Mouse (Mus musculus) liver, embryonic 13.5 days (tissue): Measurements from ENCODE around the gene Wdr91. TPM values are rescaled to one million over a fixed set of nuclear protein-coding genes. Genes with fewer than 3 reads are reported as not detected.

Experiments used
- ATAC-seq: fragments of 200-750 bp; cut with Nextera tagmentation; 2 replicates; pipeline ENCODE4 v1.8.0; 2017; ENCODE audit warnings: low read depth, mild to moderate bottlenecking, moderate number of reproducible peaks, moderate library complexity
- DNase-seq: peaks from one replicate; pipeline ENCODE4 v3.0.0; 2022
- H3K27ac ChIP-seq: fragments of 300-500 bp; sonication (generic); 2 replicates; pipeline ENCODE4 v1.5.1; 2015; ENCODE audit warnings: moderate library complexity, mild to moderate bottlenecking, inconsistent platforms
- H3K27me3 ChIP-seq: fragments of 300-500 bp; sonication (generic); 2 replicates; pipeline ENCODE4 v1.6.1; 2015; ENCODE audit warnings: mild to moderate bottlenecking, inconsistent platforms
- H3K36me3 ChIP-seq: fragments of 300-500 bp; sonication (generic); 2 replicates; pipeline ENCODE4 v1.6.1; 2015; ENCODE audit warnings: mild to moderate bottlenecking, inconsistent platforms
- H3K4me1 ChIP-seq: fragments of 300-500 bp; sonication (generic); replicated peaks from 2 replicates; pipeline ENCODE4 v1.6.1; 2015; ENCODE audit warnings: inconsistent platforms
- H3K4me2 ChIP-seq: fragments of 300-500 bp; sonication (generic); 2 replicates; pipeline ENCODE4 v1.6.1; 2015; ENCODE audit warnings: inconsistent platforms, mild to moderate bottlenecking, moderate library complexity
- H3K4me3 ChIP-seq: fragments of 300-500 bp; sonication (generic); replicated peaks from 2 replicates; pipeline ENCODE4 v1.5.1; 2015; ENCODE audit warnings: mild to moderate bottlenecking, inconsistent platforms
- H3K9ac ChIP-seq: fragments of 300-500 bp; sonication (generic); 2 replicates; pipeline ENCODE4 v1.6.1; 2015; ENCODE audit warnings: mild to moderate bottlenecking, inconsistent platforms
- H3K9me3 ChIP-seq: fragments of 300-500 bp; sonication (generic); replicated peaks from 2 replicates; pipeline ENCODE4 v1.6.1; 2016; ENCODE audit warnings: inconsistent platforms
- whole genome bisulfite sequencing: fragments of 180-500 bp; shearing (Covaris S2); methylation state at CpG from one replicate; pipeline ENCODE4 v1.1.7; 2015; ENCODE audit not compliant: insufficient replicate concordance; 5-methylcytosine and 5-hydroxymethylcytosine counted together
- polyA plus RNA-seq: library from polyadenylated mRNA; unstranded; fragments of >200 nt; fragmentation: Nextera tagmentation; extraction: Ambion mirVana; gene quantifications from 2 replicates; pipeline ENCODE4 v1.2.1, GENCODE M21; 2015

Wdr91 gene
- polyA plus RNA-seq = 12.3 and 13.8 TPM in 2 replicates

DNA sequence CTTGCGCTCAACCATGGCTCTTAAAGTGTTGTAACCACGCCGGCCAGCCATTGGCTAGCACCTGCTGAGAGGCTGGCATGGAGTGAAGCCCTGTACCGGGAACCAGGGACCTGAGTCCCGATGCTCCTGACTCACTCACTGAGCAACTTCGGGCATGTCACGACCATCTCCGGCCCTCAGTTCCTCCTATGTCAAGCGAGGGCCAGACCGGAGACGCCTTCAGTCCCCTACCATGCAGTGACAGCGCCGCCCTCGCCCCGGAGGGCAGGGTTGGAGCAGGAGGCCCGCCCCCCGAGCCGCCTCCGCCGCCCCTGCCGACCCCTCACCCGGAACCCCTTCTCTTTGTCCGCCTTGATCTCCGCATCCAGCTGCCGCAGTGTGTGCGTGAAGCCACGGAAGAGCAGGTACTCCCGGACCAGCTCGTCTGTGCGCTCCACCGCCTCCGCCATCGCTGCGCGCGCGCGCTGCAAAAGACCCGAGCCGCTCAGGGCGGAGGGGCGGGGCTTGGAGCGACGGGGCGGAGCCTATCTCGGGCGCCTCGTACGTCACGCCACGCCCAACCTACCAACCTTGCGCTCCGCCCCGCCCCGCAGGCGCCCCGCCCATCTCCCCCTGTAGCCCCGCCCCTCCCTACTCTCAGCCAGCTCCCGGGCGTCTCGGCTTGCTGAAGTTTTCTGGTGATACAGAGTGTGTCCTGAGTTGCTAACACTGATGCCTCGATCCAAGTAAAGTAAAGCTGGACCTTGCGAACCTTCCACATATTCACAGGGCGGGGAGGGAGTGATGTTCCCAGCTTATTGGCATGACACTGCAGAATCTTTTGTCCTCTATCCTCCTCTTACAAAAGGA, at the start of gene Wdr91:
Wdr91 (minus strand) TSS at position 506 of the 849 bp plus-strand sequence.
- DNase-seq = peak; percentile 89
- H3K4me2 ChIP-seq = peak within 1 kb of the TSS; percentile 83
- peak within 1 kb of the TSS; percentile 99 for H3K27ac ChIP-seq
- H3K4me3 ChIP-seq = peak within 1 kb of the TSS; percentile 76
- H3K27me3 ChIP-seq = no peaks in the 10 kb centered on the region
- peak; percentile 75 for ATAC-seq
- peaks cover 33% of the 10 kb centered on the region for H3K36me3 ChIP-seq
- WGBS = under 1% methylated on average over 63 of the region's 64 CpGs
- peak within 1 kb of the TSS; percentile 84 for H3K9ac ChIP-seq
- peaks cover 73% of the 10 kb centered on the region for H3K4me1 ChIP-seq
- H3K9me3 ChIP-seq = no peaks in the 10 kb centered on the region

DNA sequence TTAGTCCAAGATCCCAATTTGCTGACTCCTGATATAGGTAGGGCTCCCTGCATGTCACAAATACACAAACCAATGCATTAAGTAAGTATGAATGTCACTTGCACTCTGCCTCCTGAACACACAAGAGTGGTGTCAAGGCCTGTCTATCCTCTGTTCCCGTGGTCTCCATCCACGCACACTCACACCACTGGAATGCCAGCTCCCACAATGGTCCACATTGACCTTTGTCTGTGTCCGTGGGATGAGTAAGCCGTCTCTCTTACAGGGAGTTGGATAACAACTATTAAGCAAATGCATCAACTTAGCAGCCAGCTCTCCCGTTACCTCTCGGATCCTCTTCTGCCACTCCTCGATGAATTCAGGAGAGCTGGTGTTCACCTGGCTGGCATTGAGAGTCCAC, 48.5 kb upstream of the Wdr91 start:
- no peak overlapping the region for H3K9ac ChIP-seq
- H3K4me2 ChIP-seq = no peak overlapping the region
- peaks cover 11% of the 10 kb centered on the region for H3K4me1 ChIP-seq
- no peak overlapping the region for H3K4me3 ChIP-seq
- 79% methylated on average over 7 of the region's 7 CpGs for WGBS
- DNase-seq (no peak), ATAC-seq (no peak)
- H3K27ac ChIP-seq = no peak overlapping the region
- H3K36me3 ChIP-seq = no peaks in the 10 kb centered on the region
- H3K27me3 ChIP-seq = no peaks in the 10 kb centered on the region
- H3K9me3 ChIP-seq = no peaks in the 10 kb centered on the region

DNA sequence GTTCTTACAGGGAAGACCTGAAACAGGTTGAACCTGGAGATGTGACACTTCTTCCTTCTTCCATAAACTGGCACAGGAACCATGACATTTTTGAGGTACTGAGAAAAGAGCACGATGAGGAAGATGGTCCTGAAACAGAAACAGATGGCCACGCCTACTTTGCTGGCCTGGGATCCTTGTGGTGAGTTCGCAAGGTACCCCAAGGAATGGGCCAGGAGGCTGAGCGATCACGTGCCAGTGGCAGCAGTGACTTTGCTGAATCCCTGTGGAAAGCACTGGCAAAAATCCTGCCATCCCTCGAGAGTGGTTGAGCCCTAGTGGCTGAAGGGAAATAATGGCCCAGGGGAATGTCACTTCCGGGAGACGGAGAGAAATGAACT, 45.2 kb upstream of the Wdr91 start:
- no peaks in the 10 kb centered on the region for H3K36me3 ChIP-seq
- WGBS = 34% methylated on average over 8 of the region's 8 CpGs
- peaks cover 11% of the 10 kb centered on the region for H3K4me1 ChIP-seq
- H3K27me3 ChIP-seq = no peaks in the 10 kb centered on the region
- no peaks in the 10 kb centered on the region for H3K9me3 ChIP-seq
- H3K4me3 ChIP-seq = 0 out of 2 replicates have a peak overlapping the region, but pooled peaks have one; percentile 11
- no peak overlapping the region for H3K27ac ChIP-seq
- H3K9ac ChIP-seq = no peak overlapping the region
- H3K4me2 ChIP-seq = peak overlapping the region; percentile 58
- no peak for DNase-seq
- no peak for ATAC-seq

DNA sequence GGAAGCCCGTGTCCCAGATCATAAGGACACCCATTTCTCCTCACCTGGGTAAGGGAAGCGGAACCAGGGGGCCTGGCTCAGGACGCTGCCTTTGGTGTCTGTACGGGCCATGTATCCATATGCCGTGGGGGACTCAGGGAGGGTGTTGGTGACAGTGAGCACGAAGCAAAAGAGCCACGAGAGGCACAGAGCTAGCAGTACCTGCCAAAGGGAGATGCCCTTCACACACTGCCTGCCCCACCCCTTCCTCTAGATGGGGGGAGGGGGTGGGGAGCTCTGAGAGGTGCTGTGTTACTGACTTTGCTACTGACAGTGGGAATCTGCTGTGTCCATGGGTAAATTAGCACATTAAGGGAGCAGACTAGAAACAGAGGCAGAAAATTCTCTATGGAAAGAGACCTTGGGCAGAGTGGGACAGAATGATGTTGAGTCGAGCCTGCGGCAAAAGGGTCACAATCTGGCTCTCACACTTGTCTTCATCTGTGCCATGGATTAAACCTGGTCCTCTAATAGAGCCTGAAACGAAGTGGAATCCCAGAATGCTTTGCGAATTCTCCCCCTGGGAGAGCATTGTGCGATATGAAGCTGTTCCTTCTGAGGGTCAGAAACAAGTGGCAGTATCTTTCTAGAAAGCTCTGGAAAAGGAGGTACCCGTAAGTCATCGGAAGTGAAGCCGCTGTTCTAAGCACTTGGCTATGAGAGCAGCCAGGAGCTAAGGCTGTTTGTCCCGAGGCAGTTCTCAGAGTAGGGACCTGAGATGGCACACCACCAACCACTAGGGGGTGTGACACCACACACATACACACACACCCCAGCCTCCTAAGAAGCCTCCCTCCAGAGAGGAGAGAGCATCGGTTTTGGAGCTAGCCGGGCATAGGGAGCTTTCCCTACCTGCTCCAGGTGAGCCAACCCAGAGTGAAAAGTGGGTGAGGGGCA, 44.5 kb upstream of the Wdr91 start:
- H3K4me1 ChIP-seq = peaks cover 11% of the 10 kb centered on the region
- H3K27ac ChIP-seq = no peak overlapping the region
- no peaks in the 10 kb centered on the region for H3K36me3 ChIP-seq
- peak overlapping the region; percentile 11; the same call in 1 of the 2 replicates for H3K4me3 ChIP-seq
- H3K4me2 ChIP-seq = peak overlapping the region; percentile 58
- DNase-seq (peak; percentile 18), ATAC-seq (peak; percentile 77)
- 40% methylated on average over 18 of the region's 18 CpGs for WGBS
- H3K9me3 ChIP-seq = no peaks in the 10 kb centered on the region
- H3K27me3 ChIP-seq = 0 out of 2 replicates have a peak, but pooled peaks cover under 1% of the 10 kb centered on the region
- no peak overlapping the region for H3K9ac ChIP-seq

DNA sequence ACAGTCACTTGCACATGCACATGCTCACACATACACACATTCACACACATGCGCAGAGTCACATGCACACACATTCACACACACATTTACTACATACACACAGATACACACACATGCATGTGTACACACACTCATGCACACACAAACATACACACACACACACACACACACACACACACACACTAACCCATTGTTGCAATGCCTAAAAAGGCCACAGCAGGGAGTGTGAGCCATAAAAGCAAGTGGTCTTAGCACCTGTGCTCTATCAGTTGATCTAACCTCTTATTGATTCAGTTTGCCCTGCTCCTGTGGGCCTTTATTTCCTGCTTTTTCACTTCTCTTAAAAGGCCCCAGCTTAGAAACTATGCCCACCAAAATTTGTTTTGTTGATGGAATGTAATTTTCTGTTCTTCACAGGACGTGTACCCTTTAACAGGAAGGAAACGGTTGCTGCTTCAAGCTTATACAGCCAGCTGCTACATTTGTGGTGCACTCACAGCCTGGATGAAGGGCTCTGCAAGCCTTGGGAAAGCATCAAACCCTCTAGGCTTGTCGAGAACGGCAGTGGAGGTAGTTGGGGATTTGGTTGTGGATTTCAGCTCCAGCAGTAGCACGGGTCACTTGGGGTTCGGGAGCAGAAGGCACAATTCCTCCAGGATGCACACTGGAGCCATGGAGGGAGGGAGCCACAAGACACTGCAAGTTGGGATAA, 41.4 kb upstream of the Wdr91 start:
- ATAC-seq = no peak

DNA sequence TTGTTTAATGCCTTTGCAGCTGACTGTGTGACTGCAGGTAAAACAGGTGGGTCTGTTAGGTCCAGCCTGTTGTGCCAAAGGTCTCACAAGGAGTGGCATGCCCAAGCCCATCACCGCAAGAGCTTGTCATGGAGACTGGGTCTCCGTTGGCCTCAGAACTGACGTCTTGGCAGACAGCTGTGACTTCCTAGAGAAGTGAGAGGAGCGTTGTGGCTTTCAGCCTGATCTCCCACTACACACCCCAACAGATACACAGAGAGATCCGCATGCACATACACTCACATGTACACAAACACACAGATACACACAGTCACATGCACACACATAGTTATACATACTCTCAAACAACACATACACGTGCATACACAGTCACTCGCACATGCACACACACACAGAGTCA, 40.8 kb upstream of the Wdr91 start:
- Histone ChIP-seq H3K27ac (no peak overlapping the region), H3K9ac (no peak overlapping the region), H3K9me3 (no peaks in the 10 kb centered on the region), H3K4me3 (no peak overlapping the region), H3K27me3 (peaks cover 20% of the 10 kb centered on the region), H3K36me3 (no peaks in the 10 kb centered on the region), H3K4me2 (no peak overlapping the region), H3K4me1 (peaks cover 11% of the 10 kb centered on the region)
- DNase-seq (no peak), ATAC-seq (no peak)
- WGBS = 65% methylated on average over 7 of the region's 7 CpGs

More for the DNA sequence above, 41.4 kb upstream of the Wdr91 start:
- DNase-seq = no peak
- H3K4me2 ChIP-seq = no peak overlapping the region
- H3K9me3 ChIP-seq = no peaks in the 10 kb centered on the region
- 44% methylated on average over 7 of the region's 7 CpGs for WGBS
- H3K27me3 ChIP-seq = peaks cover 20% of the 10 kb centered on the region
- H3K27ac ChIP-seq = no peak overlapping the region
- H3K36me3 ChIP-seq = no peaks in the 10 kb centered on the region
- no peak overlapping the region for H3K9ac ChIP-seq
- H3K4me1 ChIP-seq = peaks cover 11% of the 10 kb centered on the region
- H3K4me3 ChIP-seq = no peak overlapping the region

DNA sequence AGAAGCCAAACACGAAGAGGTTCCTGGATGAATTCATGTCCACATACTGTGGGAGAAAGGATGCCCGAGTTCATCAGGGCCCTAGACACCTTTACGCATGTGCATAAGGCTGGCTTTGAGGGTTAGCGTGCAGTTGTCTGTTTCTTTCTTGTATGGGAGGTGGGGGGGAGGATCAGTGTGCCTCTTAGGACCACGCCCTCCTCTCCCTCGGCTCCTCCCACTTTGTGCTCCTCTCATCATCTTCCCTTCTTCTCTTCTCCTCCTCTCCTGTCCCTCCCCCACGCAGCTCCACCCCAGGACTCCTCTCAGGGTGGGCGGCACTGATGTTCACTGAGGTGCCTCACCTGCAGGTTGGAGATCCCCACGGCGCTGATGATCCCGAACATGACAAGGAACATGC, 37.8 kb upstream of the Wdr91 start:
- H3K27ac ChIP-seq = no peak overlapping the region
- H3K9ac ChIP-seq = no peak overlapping the region
- H3K4me2 ChIP-seq = peak overlapping the region; percentile 17; the same call in 1 of the 2 replicates
- H3K4me3 ChIP-seq = no peak overlapping the region
- peaks cover 20% of the 10 kb centered on the region for H3K27me3 ChIP-seq
- no peak for DNase-seq
- H3K36me3 ChIP-seq = no peaks in the 10 kb centered on the region
- 19% methylated on average over 11 of the region's 11 CpGs for WGBS
- no peaks in the 10 kb centered on the region for H3K9me3 ChIP-seq
- ATAC-seq = no peak
- no peaks in the 10 kb centered on the region for H3K4me1 ChIP-seq

DNA sequence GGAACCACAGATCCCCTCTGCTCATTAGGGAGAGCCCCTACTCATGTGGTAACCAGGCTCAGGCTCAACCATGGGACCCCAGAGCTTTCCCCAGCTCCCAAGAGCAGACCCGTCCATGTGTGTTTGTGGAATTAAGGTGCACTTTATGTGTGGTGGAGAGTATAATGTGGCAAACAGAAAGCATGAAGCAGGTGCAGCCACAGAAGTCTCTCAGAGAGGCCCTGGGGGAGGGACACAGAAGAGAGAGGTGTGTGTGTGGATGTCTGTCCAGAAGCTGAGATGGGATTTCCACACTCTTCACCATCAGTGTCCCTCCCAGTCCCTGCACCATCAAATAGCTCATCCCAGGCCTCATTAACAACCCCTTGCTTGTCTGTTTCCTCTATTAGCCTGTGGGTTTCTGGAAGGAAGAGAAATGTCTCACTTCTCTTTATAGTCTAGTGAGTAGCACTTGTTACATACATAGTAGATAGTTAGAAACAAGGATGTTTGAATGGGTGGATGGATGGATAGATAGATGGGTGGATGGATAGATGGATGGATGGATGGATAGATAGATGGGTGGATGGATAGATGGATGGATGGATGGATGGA, 35.9 kb upstream of the Wdr91 start:
- WGBS = 50% methylated on average over 1 of the region's 1 CpGs
- DNase-seq (no peak), ATAC-seq (no peak)

DNA sequence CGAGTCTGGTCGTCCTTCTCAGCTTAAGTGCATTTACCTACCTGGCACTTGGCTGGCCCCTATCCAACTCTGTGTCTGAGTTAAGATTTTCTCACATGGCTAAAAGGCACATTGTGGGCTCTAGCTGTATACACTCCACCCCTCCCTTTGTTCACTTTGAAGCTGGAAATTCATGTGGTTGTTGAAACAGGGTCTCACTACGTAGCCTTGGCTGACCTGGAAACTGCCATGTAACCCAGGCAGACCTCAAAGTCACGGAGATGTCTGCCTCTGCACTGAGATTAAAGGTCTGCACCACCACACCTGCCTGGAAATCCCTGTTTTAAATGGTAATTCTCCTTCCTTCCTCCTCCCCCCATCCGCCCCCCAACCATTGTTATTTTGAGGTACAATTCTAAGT, 32.8 kb upstream of the Wdr91 start:
- ATAC-seq = no peak
- no peaks in the 10 kb centered on the region for H3K36me3 ChIP-seq
- H3K4me3 ChIP-seq = no peak overlapping the region
- no peak overlapping the region for H3K9ac ChIP-seq
- 62% methylated on average over 5 of the region's 5 CpGs for WGBS
- H3K27ac ChIP-seq = no peak overlapping the region
- H3K27me3 ChIP-seq = peaks cover 5% of the 10 kb centered on the region
- no peaks in the 10 kb centered on the region for H3K9me3 ChIP-seq
- DNase-seq = no peak
- no peak overlapping the region for H3K4me2 ChIP-seq
- H3K4me1 ChIP-seq = peaks cover 8% of the 10 kb centered on the region

More for the DNA sequence above, 35.9 kb upstream of the Wdr91 start:
- Histone ChIP-seq H3K9me3 (no peaks in the 10 kb centered on the region), H3K4me1 (no peaks in the 10 kb centered on the region), H3K9ac (no peak overlapping the region), H3K36me3 (no peaks in the 10 kb centered on the region), H3K4me3 (no peak overlapping the region), H3K27me3 (peaks cover 20% of the 10 kb centered on the region), H3K27ac (no peak overlapping the region), H3K4me2 (no peak overlapping the region)

DNA sequence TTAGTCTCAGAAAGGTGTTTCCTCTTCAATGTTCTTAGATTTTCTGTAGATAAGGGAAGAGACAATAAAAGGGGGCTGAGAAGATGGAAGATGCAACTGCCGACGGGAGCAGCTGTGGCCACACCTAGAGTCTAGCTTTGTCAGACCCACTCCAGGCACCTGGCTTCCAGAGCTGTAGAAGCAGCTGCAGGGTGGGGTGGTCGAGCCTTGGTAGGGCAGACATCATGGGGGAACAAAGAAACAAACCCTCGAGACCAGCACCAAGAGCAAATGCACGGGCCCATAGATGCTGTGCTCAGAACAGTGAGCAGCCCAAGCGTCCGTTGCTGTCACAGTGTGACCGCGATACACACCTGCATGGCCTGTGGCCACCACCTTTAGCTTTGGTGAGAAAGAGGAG, 31.8 kb upstream of the Wdr91 start:
- no peaks in the 10 kb centered on the region for H3K9me3 ChIP-seq
- H3K36me3 ChIP-seq = no peaks in the 10 kb centered on the region
- peaks cover 13% of the 10 kb centered on the region for H3K4me1 ChIP-seq
- no peak overlapping the region for H3K27ac ChIP-seq
- H3K9ac ChIP-seq = no peak overlapping the region
- ATAC-seq (no peak), DNase-seq (no peak)
- no peak overlapping the region for H3K4me3 ChIP-seq
- H3K4me2 ChIP-seq = no peak overlapping the region
- 67% methylated on average over 9 of the region's 9 CpGs for WGBS
- H3K27me3 ChIP-seq = no peaks in the 10 kb centered on the region
